Mouse (Mus musculus) brown adipose tissue, adult 24 weeks (tissue): ENCODE measurements around the gene Ak2. TPM values are rescaled to one million over a fixed set of nuclear protein-coding genes. Genes with fewer than 3 reads are reported as not detected.
A peak's percentile ranks its signal among the peaks of the same experiment; 100 is the strongest.

Experiments
- H3K27ac ChIP-seq: fragments of 200-500 bp; replicated peaks from 2 replicates; pipeline ENCODE4 v1.5.1; 2012; ENCODE audit warnings: low read depth, mild to moderate bottlenecking, low read length
- H3K4me1 ChIP-seq: fragments of 200-500 bp; 2 replicates; pipeline ENCODE4 v1.6.1; 2012; ENCODE audit warnings: low read length, mixed read lengths; ENCODE audit not compliant: control insufficient read depth, insufficient read depth, insufficient read length
- H3K4me3 ChIP-seq: fragments of 200-500 bp; 2 replicates; pipeline ENCODE4 v1.5.1; 2012; ENCODE audit warnings: low read depth, mild to moderate bottlenecking, low read length, moderate library complexity; ENCODE audit not compliant: insufficient read depth
- polyA plus RNA-seq: library from polyadenylated mRNA; stranded (reverse); fragments of >200 nt; gene quantifications from 2 replicates; pipeline ENCODE4 v1.2.4, GENCODE M21; 2012; ENCODE audit not compliant: missing spikeins, insufficient read depth, insufficient read length

Ak2 gene
- polyA plus RNA-seq, 1 experiment: 382 TPM

- Histone ChIP-seq H3K27ac (no peak overlapping the region), H3K4me1 (peaks cover 15% of the 10 kb centered on the region), H3K4me3 (no peak overlapping the region)
These were observed 2.8 kb upstream of the Ak2 start for GRCm38 (mm10) chr4:128988911-128989310.

GRCm38 (mm10) chr4:128989678-128990077, 2.1 kb upstream of the Ak2 start:
- Histone ChIP-seq H3K27ac (peak overlapping the region; percentile 31; the same call in 1 of the 2 replicates), H3K4me3 (no peak overlapping the region), H3K4me1 (peaks cover 17% of the 10 kb centered on the region)

GRCm38 (mm10) chr4:128992176-128992575, 418 bp downstream of the Ak2 start:
- peak overlapping the region; percentile 71 for H3K27ac ChIP-seq
- peaks cover 22% of the 10 kb centered on the region for H3K4me1 ChIP-seq
- H3K4me3 ChIP-seq: no peak overlapping the region

GRCm38 (mm10) chr4:128993025-128993662, 1.4 kb downstream of the Ak2 start:
- H3K27ac ChIP-seq: peak overlapping the region; percentile 92
- peaks cover 25% of the 10 kb centered on the region for H3K4me1 ChIP-seq
- H3K4me3 ChIP-seq: peak overlapping the region; percentile 99

- H3K27ac ChIP-seq: peak overlapping the region; percentile 92
- H3K4me1 ChIP-seq: peaks cover 25% of the 10 kb centered on the region
- peak overlapping the region; percentile 99 for H3K4me3 ChIP-seq
These were observed 1.9 kb downstream of the Ak2 start for GRCm38 (mm10) chr4:128993675-128994074.

GRCm38 (mm10) chr4:128995238-128995637, 3.5 kb downstream of the Ak2 start:
- Histone ChIP-seq H3K27ac (no peak overlapping the region), H3K4me3 (peak overlapping the region; percentile 99; the same call in 1 of the 2 replicates), H3K4me1 (peaks cover 25% of the 10 kb centered on the region)

- no peak overlapping the region for H3K27ac ChIP-seq
- H3K4me1 ChIP-seq: peaks cover 22% of the 10 kb centered on the region
- H3K4me3 ChIP-seq: no peak overlapping the region
These were observed 5.5 kb downstream of the Ak2 start for GRCm38 (mm10) chr4:128997258-128997657.

GRCm38 (mm10) chr4:128998401-128998800, 6.6 kb downstream of the Ak2 start:
- no peak overlapping the region for H3K4me3 ChIP-seq
- no peak overlapping the region for H3K27ac ChIP-seq
- H3K4me1 ChIP-seq: peaks cover 22% of the 10 kb centered on the region

GRCm38 (mm10) chr4:129000786-129001185, 9.0 kb downstream of the Ak2 start:
- peak overlapping the region; percentile 32 for H3K27ac ChIP-seq
- peaks cover 13% of the 10 kb centered on the region; the same call in 1 of the 2 replicates for H3K4me1 ChIP-seq
- no peak overlapping the region for H3K4me3 ChIP-seq

- Histone ChIP-seq H3K27ac (peak overlapping the region; percentile 20), H3K4me3 (no peak overlapping the region), H3K4me1 (peaks cover 8% of the 10 kb centered on the region; the same call in 1 of the 2 replicates)
These were observed 12.0 kb downstream of the Ak2 start for GRCm38 (mm10) chr4:129003720-129004119.

GRCm38 (mm10) chr4:129008006-129008519, 16.3 kb downstream of the Ak2 start:
- peaks cover 13% of the 10 kb centered on the region for H3K4me1 ChIP-seq
- H3K4me3 ChIP-seq: no peak overlapping the region
- no peak overlapping the region for H3K27ac ChIP-seq

- Histone ChIP-seq H3K4me3 (no peak overlapping the region), H3K4me1 (peaks cover 9% of the 10 kb centered on the region), H3K27ac (no peak overlapping the region; the same call in 1 of the 2 replicates)
These were observed 16.9 kb downstream of the Ak2 start for GRCm38 (mm10) chr4:129008672-129009071.

GRCm38 (mm10) chr4:129009521-129009920, 17.8 kb downstream of the Ak2 start:
- H3K27ac ChIP-seq: no peak overlapping the region
- no peak overlapping the region for H3K4me3 ChIP-seq
- peaks cover 9% of the 10 kb centered on the region for H3K4me1 ChIP-seq

- peak overlapping the region; percentile 14; the same call in 1 of the 2 replicates for H3K27ac ChIP-seq
- H3K4me1 ChIP-seq: peaks cover 9% of the 10 kb centered on the region
- H3K4me3 ChIP-seq: no peak overlapping the region
These were observed 19.9 kb downstream of the Ak2 start for GRCm38 (mm10) chr4:129011604-129012121.

- Histone ChIP-seq H3K4me1 (peaks cover 9% of the 10 kb centered on the region), H3K4me3 (no peak overlapping the region), H3K27ac (no peak overlapping the region)
These were observed 21.6 kb downstream of the Ak2 start for GRCm38 (mm10) chr4:129013151-129013864.
